Mouse (Mus musculus) erythroblast, adult 5-6 weeks (primary cell): ENCODE measurements around the gene Man2a2. TPM values are rescaled to one million over a fixed set of nuclear protein-coding genes. Genes with fewer than 3 reads are reported as not detected.
A peak's percentile ranks its signal among the peaks of the same experiment; 100 is the strongest.
"Not testable (repeated sequence)": the region's sequence is repeated elsewhere in the genome, so short reads cannot be mapped to it uniquely, and the experiment has no call there.

ENCODE experiments used
- ATAC-seq: replicated peaks from 2 replicates; pipeline ENCODE4 v1.8.0; 2016; ENCODE audit warnings: moderate number of reproducible peaks, mild to moderate bottlenecking, moderate TSS enrichment, inconsistent platforms; ENCODE audit not compliant: poor library complexity, low FRiP score, severe bottlenecking
- total RNA-seq, 2 experiments: library from RNA; stranded (forward) in 1 of 2; stranded (reverse) in 1 of 2; fragments of 150-400 nt in 1 of 2; fragments of 200-764, 138-1000 nt in 1 of 2; gene quantifications; 2 replicates each; pipeline versions ENCODE4 v1.2.3 to v1.2.4; 2015 to 2017; ENCODE audit warnings: low replicate concordance in 2 of 2

Gene Man2a2
- total RNA-seq, 2 experiments from 2014 or later: 4.5 to 7.5 TPM

DNA sequence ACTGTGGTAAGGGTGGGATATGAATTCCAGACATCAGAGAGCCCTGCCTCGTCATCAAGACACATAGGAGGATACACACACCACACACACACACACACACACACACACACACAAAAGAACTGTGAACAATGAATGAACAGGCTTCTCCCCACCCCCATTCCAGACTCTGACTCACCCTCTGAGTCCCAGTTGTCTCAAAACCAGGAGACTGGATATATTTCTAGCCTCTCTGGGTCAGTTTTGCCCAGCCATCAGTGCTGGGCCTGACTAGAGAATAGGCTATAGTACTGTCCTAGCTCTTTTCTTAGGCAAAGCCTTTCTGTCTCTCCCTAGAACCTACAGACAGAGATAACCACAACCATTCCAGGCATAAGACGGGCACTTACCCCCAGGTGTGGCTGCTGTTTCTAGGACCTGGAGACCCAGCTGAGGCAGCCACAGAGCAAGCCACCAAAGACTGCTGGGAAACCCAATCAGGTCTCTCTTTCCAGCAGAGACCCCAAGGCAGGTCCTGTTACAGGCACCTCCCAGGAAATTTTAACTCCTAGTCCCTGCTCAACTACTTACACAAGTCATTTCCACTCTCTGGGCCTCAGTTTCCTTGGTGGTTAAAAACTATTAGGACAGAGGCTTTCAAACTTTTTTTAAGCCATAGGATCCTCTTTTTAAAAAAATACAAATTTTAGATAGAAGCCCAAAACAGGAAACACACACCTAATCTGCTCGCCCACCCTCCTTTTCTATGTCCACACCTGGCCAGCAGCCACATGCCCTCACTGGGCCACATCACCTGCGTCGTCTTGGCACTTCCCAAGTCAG, 30.1 kb upstream of the Man2a2 start:
- ATAC-seq: no peak

DNA sequence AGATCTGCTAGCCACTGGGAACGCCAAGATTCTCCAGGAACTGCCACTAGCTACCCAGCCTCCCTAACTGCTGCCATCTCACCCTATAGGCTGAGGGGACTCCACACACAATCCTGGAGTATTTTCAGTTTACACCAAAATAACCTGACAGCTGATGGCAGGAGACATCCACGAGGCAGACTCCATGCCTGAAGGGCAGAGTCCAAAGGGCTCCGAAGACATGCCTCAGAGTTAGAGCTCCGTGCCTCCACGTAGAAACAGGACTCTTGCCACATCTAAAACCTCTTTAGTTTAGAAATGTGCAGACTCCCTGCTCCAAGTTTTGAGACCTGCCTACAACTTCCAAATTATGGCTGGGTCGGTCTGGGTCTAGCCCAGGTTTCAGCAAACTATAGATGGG, 29.4 kb upstream of the Man2a2 start:
- no peak for ATAC-seq

DNA sequence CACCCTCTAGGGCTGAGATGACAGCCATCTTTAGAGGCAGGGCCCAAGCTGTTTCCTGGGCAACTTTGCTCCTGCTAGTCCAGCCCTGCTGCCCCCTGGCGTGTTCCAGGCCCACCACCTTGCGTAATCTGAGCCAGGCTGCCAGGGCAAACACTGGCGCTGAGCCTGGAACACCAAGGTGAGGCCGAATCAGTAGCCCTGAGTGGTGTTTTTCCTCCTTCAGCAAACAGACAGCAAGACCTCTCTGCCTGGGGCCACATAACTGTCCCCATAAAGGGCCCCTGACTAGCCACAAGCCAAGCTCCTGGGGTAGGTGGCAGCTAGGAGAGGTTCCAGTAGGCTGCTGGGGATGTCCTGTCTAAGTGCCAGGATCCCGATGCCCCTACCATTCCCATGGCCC, 28.9 kb upstream of the Man2a2 start:
- ATAC-seq: no peak

DNA sequence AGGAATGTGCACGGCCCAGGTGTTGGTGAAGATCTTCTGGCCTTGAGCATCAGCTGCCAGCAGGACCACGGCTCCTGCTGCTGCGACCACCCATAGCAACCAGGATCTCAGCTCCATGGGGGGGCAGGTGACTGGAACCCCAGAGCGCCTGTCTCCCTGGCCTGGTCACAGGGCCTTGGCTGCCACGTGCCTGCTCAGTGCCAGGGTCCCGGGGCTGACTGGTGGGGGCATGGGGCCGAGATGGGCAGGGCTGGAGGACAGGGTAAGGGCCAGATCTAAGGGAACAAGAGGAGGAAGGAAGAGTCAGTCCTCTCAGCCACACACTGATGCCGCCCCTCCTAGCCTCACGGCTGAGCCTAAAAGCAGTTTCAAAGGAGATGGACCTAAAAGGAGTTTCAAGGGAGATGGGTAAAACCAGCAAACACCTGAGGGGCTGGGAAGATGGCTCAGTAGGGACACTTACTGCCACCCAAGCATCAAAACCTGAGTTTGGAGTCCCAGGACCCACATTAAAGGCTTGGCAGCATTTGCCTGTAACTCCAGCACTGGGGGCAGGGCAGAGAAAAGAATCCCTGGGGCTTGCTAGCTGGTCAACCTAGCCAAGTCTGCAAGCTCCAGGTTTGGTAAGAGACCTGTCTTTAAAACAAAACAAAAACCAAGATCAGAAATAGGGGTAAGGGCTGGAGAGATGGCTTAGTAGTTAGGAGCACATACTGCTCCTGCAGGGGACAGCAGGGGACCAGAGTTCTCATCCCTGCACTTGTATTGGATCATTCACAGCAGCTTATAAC, 27.7 kb upstream of the Man2a2 start:
- no peak for ATAC-seq

DNA sequence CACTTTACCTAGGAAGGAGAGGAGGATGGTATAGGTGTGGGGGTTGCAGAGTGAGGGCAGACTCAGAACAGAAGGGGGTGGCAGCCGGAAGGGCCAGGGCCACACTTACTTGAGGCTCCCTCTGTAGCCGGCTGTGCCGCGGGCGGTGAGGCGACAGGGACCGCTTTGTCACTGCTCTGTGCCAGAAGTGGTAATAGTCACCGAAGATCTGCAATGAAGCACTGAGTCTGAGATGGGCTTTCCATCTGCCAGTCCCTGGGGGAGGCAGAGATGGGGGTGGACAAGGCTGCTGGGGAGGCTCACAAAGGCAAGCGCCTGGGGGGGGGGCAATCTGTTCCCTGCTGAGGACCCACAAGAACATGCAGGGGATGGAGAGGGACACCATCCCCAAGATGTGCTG, 26.8 kb upstream of the Man2a2 start:
- no peak for ATAC-seq

DNA sequence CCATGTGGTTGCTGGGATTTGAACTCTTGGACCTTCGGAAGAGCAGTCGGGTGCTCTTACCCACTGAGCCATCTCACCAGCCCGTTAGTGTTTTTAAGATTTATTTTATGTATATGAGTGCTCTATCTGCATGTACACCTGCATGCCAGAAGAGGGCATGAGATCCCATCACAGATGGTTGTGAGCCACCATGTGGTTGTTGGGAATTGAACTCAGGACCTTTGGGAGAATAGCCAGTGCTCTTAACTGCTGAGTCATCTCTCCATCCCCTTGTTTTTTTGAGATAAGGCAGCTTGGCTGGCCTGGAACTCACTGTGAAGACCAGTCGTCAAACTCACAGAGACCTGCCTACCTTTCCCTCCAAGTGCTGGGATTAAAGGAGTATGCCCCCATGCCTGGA, 25.3 kb upstream of the Man2a2 start:
- not testable (repeated sequence) for ATAC-seq

DNA sequence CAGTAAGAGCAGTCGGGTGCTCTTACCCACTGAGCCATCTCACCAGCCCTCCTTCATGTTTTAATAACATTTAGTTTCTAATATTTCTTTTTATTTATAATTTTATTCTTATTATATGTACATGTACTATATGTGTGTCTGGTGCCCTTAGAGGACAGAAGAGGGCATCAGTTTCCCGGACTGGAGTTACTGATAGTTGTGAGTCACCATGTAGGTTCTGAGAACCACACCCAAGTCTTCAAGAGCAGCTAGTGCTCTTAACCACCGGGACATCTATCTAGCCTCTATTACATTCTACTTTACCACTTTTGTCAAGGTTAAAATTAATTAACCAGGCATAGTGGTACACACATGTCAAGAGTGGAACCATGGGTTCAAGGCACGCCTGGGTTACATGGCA, 23.4 kb upstream of the Man2a2 start:
- no peak for ATAC-seq

DNA sequence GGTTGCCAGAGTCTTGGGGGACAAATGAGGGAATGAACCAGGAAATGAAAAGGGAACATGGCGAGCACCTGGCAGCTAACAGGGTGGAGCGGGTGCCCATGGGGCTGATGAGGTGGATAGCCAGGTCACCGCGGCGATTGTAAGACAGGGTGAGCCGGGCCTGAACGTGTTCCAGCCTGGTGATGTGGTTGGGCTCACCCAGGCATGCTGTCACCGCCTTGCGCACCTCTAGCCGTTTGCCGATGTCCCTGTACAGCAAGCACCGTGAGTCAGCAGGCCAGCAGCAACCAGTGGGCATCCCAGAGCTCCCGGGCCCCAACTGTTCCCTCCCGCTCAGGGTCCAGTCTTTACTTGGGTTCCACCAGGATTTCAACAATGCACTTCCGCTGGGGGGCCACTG, 20.9 kb upstream of the Man2a2 start:
- ATAC-seq: no peak

DNA sequence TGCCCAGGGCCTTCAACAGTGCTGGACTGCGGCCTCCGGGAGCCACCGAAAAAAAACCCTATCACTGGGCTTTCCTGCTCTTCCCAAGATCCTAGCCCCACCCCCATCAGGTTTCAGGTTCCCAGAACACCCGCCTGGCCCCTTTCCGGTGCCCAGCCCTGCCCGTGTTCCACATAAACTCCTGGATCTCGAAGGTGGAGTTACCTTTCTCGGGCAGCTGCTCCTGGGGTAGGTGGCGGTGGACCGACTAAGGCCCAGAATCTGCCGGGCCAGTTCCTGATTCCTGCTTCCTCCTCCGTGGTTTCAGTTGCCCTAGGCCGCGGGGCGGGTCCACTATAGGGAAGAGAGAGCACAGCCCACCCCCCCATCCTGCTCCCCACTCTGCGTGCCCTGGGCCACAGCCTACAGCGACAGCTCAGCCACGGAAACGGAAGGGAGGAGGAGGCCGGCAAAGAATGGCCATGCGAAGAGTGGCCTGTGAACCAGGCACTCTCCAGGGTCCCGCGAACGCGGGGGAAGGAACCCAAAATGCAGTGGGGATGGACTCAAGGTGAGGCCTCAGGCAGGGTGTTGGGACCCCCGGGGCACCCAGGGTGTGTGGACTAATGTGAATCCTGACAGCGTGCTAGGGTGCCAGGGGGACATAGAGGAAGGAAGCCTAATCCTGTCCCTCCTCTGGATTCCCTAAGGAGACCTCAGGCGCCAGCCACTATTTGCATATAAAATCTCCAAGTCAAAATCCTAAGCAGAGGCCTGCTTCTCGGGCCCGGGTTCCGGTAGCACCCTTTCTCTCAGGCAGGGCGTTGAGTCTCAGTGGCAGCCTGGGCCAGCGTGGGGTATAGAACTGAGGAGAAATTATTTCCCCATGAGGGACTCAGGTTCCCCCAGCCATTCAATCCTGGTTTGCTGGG, 16.7 kb upstream of the Man2a2 start, which contains the start of gene Fes:
Gene Fes (minus strand): TSS at position 314 of the 911 bp plus-strand sequence.
- no peak for ATAC-seq

DNA sequence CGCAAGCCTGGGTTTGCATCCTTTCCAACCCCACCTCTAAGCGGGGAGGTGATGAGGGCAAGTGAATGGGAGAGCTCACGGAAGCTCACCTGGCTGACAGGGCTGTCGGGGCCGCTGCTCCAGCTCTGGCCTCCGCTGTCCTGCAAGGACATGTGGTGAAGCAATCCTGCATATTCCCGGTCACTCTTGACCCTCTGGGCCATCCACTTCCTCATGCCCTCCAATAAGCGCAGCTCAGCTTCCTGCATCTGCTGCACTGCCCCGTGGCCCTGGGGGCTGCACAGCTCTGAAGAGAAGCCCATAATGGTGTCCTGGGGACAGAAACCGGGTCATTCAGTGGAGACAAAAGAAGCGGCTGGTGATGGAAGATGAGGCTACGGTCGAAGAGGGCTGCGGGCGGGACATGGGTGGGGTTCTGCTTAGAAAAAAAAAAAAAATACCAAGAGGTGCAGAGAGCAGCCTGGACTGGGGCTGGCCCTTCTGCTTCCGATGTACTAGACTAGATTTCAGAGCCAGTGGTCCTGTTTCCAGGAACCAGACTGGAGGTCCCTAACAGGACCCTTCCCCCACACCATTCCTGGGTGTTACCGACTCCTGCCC, 16.0 kb upstream of the Man2a2 start:
- ATAC-seq: no peak

DNA sequence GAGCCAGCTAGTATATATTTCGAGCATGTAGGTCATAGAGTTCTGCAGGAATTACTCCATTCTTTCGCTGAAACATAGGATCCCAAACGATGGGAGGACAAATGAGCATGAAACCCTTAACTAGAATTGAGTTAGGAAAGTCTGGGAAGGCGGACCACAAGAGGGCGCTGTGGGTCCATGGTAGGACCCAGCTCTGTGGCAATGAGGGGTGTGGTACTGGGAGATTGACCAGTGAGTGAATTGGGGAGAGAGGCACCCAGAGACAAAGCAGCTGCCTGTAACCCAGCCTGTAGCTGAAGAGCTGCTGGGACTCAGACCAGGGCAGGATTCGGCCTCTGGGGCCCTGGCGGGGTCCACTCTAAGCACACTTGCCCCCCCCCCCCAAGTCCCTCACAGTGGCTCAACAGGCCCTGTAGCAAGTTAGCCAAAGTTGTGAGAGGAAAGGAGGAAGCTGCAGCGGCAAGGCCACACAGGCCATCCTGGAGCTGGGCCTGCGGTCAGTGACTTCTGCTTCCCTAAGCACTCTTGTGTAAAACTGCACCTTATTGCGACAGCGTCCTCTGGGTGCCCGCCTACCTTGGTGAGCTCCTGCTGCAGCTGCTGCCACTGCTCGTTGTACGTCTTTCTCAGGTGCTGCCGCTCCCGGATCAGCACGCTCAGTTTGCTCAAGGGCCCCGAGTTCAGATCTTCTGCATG, 15.2 kb upstream of the Man2a2 start:
- peak; percentile 65 for ATAC-seq

DNA sequence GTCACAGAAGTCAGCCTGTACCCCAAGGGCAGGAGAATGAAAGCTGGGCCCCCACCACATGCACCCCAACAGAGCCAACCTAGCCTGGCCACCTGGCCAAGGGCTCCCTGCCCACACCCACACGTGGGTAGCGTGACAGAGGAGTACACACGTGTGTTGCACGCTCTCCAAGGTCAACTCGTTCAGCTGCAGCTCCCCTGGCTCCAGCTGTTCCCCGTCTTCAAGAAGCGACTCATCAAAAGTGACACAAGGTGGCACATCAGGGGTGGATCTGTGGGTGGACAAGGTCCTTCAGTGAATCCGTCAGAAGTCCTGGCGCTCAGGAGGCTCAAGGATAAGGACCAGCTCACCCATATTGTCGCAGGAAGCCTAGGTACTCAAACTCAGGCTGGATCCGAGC, 11.7 kb upstream of the Man2a2 start:
- no peak for ATAC-seq

DNA sequence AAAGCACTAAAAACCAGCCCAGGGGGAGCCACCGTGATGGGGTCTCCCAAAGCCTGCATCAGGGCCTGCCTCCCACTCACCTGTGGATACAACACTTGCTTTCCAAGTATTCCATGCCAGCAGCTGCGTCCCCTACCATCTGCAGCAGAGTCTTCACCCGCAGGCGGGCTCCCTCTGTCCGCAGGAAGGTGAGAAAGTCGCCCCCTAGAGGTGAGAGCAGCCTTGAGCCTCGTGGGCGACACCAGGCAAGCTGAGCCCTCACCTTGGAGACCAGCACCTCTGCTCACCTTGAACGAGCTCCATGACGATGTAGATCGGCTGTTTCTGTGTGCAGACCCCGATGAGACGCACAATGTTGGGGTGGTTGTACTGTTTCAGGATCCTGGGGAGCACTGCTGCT, 8.4 kb upstream of the Man2a2 start:
- ATAC-seq: 0 out of 2 replicates have a peak, but pooled peaks have one; percentile 32

DNA sequence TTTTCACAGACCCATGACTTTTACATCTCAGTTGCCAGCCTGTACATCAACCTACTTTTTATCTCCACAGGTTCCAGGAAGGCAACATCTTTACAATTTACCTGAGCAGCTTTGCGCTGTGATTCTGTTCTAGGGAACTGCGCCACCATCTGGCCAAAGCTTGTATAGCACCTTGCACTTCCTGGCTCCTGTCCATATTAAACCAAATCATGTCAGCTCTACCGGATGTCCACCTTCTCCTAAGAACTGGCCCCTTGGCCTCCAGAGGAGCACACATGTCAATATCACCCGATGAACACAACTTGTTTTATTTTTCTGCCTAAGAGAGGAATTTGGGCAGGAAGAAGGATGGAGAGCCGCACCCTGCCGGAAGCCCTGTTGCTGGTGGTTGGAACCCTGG, 6.3 kb upstream of the Man2a2 start:
- peak; percentile 45; the same call in 1 of the 2 replicates for ATAC-seq

DNA sequence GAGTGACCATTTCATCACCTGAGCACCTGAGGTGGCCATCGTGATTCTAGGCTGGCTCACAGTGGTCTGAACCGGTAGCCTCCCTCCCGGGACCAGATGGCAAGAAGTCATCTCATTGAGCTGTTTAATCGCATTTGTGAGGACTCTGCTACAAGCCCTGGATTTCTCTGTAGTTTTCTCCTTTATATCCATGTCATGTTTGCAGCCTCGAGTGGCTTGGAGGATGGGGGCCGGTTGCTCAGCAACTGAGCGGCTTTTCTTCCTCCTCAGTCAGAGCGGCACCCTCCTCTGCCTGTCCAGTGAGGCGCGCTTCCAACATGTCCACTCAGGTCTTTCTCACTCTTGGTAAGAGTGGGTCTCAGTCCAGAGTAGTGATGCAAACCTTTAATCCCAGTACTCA, 5.0 kb upstream of the Man2a2 start:
- no peak for ATAC-seq

DNA sequence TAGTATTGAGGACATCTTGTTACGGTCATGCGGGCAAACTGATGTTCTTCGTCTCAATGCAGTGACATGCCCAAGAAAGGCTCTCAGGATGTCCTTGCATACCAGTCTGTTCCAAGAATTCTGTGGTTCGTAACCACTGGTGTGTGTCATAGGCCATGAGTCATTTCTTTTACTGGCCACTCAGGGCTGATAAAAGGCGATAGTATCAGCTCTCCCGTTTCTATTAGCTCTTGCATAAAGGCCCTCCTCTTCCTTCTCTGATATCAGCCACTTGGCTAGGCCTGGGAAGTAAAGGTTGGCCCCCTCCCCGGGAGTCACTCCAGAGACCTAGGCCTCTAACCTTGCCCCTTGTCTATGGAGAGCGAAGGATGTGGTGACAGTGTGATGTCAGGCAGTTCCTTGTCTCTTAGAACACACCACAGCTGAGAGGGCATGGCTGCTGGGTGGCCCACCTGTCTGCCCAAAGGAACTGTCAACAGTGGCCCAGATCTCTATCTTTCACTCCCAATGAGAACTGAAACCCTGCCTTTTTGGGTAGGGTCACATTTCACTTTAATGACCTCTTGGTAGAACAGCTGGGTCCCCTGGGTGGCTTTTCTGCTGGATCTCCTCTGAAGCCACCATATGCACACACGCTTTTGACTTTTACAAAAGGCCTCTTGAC, 4.3 kb upstream of the Man2a2 start:
- ATAC-seq: no peak

DNA sequence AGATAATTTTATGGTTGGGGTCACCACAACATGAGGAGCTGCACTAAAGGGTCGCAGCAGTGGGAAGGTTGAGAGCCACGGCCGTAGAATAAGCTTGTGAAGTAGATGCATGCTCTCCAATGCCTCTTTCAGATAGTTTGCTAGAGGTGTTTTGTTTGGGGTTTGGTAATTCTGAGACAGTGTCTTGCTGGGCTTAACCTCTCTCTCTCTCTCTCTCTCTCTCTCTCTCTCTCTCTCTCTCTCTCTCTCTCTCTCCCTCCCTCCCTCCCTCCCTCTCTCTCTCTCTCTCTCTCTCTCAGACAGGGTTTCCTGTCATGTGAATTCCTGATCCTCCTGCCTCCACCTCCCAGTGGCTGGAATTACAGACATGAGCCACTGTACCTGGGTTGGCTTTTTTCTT, 3.6 kb upstream of the Man2a2 start:
- ATAC-seq: no peak

DNA sequence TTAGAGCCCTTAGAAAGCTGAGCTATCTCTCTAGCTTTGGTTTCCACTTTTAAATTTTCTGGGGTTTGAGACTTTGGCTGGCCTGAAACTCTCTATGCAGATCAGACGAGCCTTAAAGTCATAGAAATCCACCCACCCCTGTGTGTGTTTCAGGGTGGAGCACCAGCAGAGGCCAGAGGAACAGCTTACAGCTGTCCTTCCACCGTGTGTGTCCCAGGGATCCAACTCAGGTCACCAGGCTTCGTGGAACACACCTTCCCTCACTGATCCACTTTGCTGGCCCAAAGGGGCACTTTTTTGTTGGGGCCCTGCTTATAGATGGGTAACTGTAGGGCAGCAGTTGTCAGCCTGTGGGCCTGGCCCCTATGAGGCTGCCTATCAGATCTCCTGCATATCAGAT, 3.1 kb upstream of the Man2a2 start:
- no peak for ATAC-seq

DNA sequence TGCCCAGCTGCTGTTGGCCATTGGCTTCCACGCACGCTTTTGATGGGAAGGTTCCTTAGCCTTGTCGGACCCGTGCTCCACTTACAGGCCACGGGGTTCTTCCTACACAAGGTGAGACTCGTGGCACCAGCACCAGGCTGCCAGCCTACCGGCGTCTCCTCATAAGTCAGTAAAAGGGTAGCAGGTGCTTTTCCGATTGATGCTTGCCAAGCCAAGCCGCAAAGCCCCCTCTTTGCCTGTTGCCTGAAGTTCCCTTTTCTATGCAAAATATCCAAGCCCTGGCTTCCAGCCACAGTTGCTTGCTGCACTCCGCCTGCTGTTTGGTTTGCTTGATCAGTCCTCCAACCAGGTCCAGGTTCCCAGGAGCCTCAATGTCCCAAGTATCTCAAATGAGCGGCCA, 2.7 kb upstream of the Man2a2 start:
- no peak for ATAC-seq
